Mouse (Mus musculus): ENCODE results near the gene C2cd5. TPM values are rescaled to one million over a fixed set of nuclear protein-coding genes. Genes with fewer than 3 reads are reported as not detected.

Gene C2cd5
- polyA plus RNA-seq (2014; fragmentation: Nextera tagmentation; extraction: Ambion mirVana), result 22.0 and 24.5 TPM in 2 replicates

GRCm38 (mm10) chr6:143099681-143100382, at the start of gene C2cd5:
TSS of gene C2cd5 (minus strand) at chr6:143100141.
- ATAC-seq (replicated peaks; ENCODE audit: low FRiP score, low TSS enrichment, low read depth) (peak; percentile 98), DNase-seq (ENCODE audit: low spot score) (peak; percentile 98)
- Histone ChIP-seq H3K4me3 (ENCODE audit: low read depth, low read length) (peak within 1 kb of the TSS; percentile 75), H3K9ac (ENCODE audit: low read length) (peak within 1 kb of the TSS; percentile 75), H3K4me1 (replicated peaks; ENCODE audit: control insufficient read depth, insufficient read depth, low read length) (no peaks in the 10 kb centered on the region), H3K27ac (ENCODE audit: low read depth) (peak within 1 kb of the TSS; percentile 58), H3K4me2 (ENCODE audit: low read length) (peak within 1 kb of the TSS; percentile 76), H3K36me3 (ENCODE audit: control insufficient read depth, insufficient read depth, low read length) (peaks cover 8% of the 10 kb centered on the region), H3K9me3 (ENCODE audit: control insufficient read depth, low read length) (no peaks in the 10 kb centered on the region), H3K27me3 (replicated peaks; ENCODE audit: control insufficient read depth, insufficient read depth, low read length) (no peaks in the 10 kb centered on the region)
- under 1% methylated on average over 74 of the region's 75 CpGs for WGBS

- Histone ChIP-seq H3K27me3 (replicated peaks; ENCODE audit: control insufficient read depth, insufficient read depth, low read length) (no peaks in the 10 kb centered on the region), H3K9me3 (ENCODE audit: control insufficient read depth, low read length) (no peaks in the 10 kb centered on the region), H3K4me3 (ENCODE audit: low read depth, low read length) (no peak overlapping the region), H3K9ac (ENCODE audit: low read length) (no peak overlapping the region), H3K36me3 (ENCODE audit: control insufficient read depth, insufficient read depth, low read length) (no peaks in the 10 kb centered on the region), H3K4me2 (ENCODE audit: low read length) (no peak overlapping the region), H3K4me1 (replicated peaks; ENCODE audit: control insufficient read depth, insufficient read depth, low read length) (0 out of 2 replicates have a peak, but pooled peaks cover 13% of the 10 kb centered on the region), H3K27ac (ENCODE audit: low read depth) (no peak overlapping the region)
- DNase-seq (ENCODE audit: low spot score) (no peak), ATAC-seq (replicated peaks; ENCODE audit: low FRiP score, low TSS enrichment, low read depth) (no peak)
Measured at GRCm38 (mm10) chr6:143148868-143149267, 48.9 kb upstream of the C2cd5 start.

GRCm38 (mm10) chr6:143146756-143147155, 46.8 kb upstream of the C2cd5 start:
- Histone ChIP-seq H3K27ac (ENCODE audit: low read depth) (no peak overlapping the region), H3K4me2 (ENCODE audit: low read length) (no peak overlapping the region), H3K4me1 (replicated peaks; ENCODE audit: control insufficient read depth, insufficient read depth, low read length) (0 out of 2 replicates have a peak, but pooled peaks cover 8% of the 10 kb centered on the region), H3K27me3 (replicated peaks; ENCODE audit: control insufficient read depth, insufficient read depth, low read length) (no peaks in the 10 kb centered on the region), H3K9ac (ENCODE audit: low read length) (no peak overlapping the region), H3K4me3 (ENCODE audit: low read depth, low read length) (no peak overlapping the region), H3K9me3 (ENCODE audit: control insufficient read depth, low read length) (no peaks in the 10 kb centered on the region), H3K36me3 (ENCODE audit: control insufficient read depth, insufficient read depth, low read length) (no peaks in the 10 kb centered on the region)
- no peak for ATAC-seq (replicated peaks; ENCODE audit: low FRiP score, low TSS enrichment, low read depth)
- WGBS, result 49% methylated on average over 8 of the region's 8 CpGs
- no peak for DNase-seq (ENCODE audit: low spot score)

GRCm38 (mm10) chr6:143145051-143145450, 45.1 kb upstream of the C2cd5 start:
- no peak overlapping the region for H3K4me2 ChIP-seq (ENCODE audit: low read length)
- H3K27me3 ChIP-seq (replicated peaks; ENCODE audit: control insufficient read depth, insufficient read depth, low read length), result no peaks in the 10 kb centered on the region
- 0 out of 2 replicates have a peak, but pooled peaks cover 8% of the 10 kb centered on the region for H3K4me1 ChIP-seq (replicated peaks; ENCODE audit: control insufficient read depth, insufficient read depth, low read length)
- H3K9me3 ChIP-seq (ENCODE audit: control insufficient read depth, low read length), result no peaks in the 10 kb centered on the region
- 55% methylated on average over 7 of the region's 7 CpGs for WGBS
- H3K27ac ChIP-seq (ENCODE audit: low read depth), result no peak overlapping the region
- no peak overlapping the region for H3K9ac ChIP-seq (ENCODE audit: low read length)
- no peak overlapping the region for H3K4me3 ChIP-seq (ENCODE audit: low read depth, low read length)
- ATAC-seq (replicated peaks; ENCODE audit: low FRiP score, low TSS enrichment, low read depth) (no peak), DNase-seq (ENCODE audit: low spot score) (no peak)
- no peaks in the 10 kb centered on the region for H3K36me3 ChIP-seq (ENCODE audit: control insufficient read depth, insufficient read depth, low read length)

GRCm38 (mm10) chr6:143144556-143144955, 44.6 kb upstream of the C2cd5 start:
- WGBS, result 51% methylated on average over 2 of the region's 2 CpGs
- Histone ChIP-seq H3K9me3 (ENCODE audit: control insufficient read depth, low read length) (no peaks in the 10 kb centered on the region), H3K4me3 (ENCODE audit: low read depth, low read length) (no peak overlapping the region), H3K4me1 (replicated peaks; ENCODE audit: control insufficient read depth, insufficient read depth, low read length) (0 out of 2 replicates have a peak, but pooled peaks cover 8% of the 10 kb centered on the region), H3K4me2 (ENCODE audit: low read length) (no peak overlapping the region), H3K27ac (ENCODE audit: low read depth) (no peak overlapping the region), H3K36me3 (ENCODE audit: control insufficient read depth, insufficient read depth, low read length) (no peaks in the 10 kb centered on the region), H3K27me3 (replicated peaks; ENCODE audit: control insufficient read depth, insufficient read depth, low read length) (no peaks in the 10 kb centered on the region), H3K9ac (ENCODE audit: low read length) (no peak overlapping the region)
- DNase-seq (ENCODE audit: low spot score) (no peak), ATAC-seq (replicated peaks; ENCODE audit: low FRiP score, low TSS enrichment, low read depth) (no peak)

GRCm38 (mm10) chr6:143143775-143144273, 43.9 kb upstream of the C2cd5 start:
- peak overlapping the region; percentile 14 for H3K4me3 ChIP-seq (ENCODE audit: low read depth, low read length)
- peak overlapping the region; percentile 44 for H3K4me2 ChIP-seq (ENCODE audit: low read length)
- no peak for ATAC-seq (replicated peaks; ENCODE audit: low FRiP score, low TSS enrichment, low read depth)
- no peaks in the 10 kb centered on the region for H3K9me3 ChIP-seq (ENCODE audit: control insufficient read depth, low read length)
- no peaks in the 10 kb centered on the region for H3K36me3 ChIP-seq (ENCODE audit: control insufficient read depth, insufficient read depth, low read length)
- H3K4me1 ChIP-seq (replicated peaks; ENCODE audit: control insufficient read depth, insufficient read depth, low read length), result 0 out of 2 replicates have a peak, but pooled peaks cover 8% of the 10 kb centered on the region
- no peaks in the 10 kb centered on the region for H3K27me3 ChIP-seq (replicated peaks; ENCODE audit: control insufficient read depth, insufficient read depth, low read length)
- H3K9ac ChIP-seq (ENCODE audit: low read length), result no peak overlapping the region
- DNase-seq (ENCODE audit: low spot score), result no peak
- H3K27ac ChIP-seq (ENCODE audit: low read depth), result no peak overlapping the region
- WGBS, result 19% methylated on average over 19 of the region's 19 CpGs

- Histone ChIP-seq H3K27ac (ENCODE audit: low read depth) (no peak overlapping the region), H3K9ac (ENCODE audit: low read length) (no peak overlapping the region), H3K27me3 (replicated peaks; ENCODE audit: control insufficient read depth, insufficient read depth, low read length) (no peaks in the 10 kb centered on the region), H3K4me3 (ENCODE audit: low read depth, low read length) (no peak overlapping the region), H3K9me3 (ENCODE audit: control insufficient read depth, low read length) (no peaks in the 10 kb centered on the region), H3K36me3 (ENCODE audit: control insufficient read depth, insufficient read depth, low read length) (no peaks in the 10 kb centered on the region), H3K4me2 (ENCODE audit: low read length) (peak overlapping the region; percentile 44), H3K4me1 (replicated peaks; ENCODE audit: control insufficient read depth, insufficient read depth, low read length) (0 out of 2 replicates have a peak, but pooled peaks cover 8% of the 10 kb centered on the region)
- ATAC-seq (replicated peaks; ENCODE audit: low FRiP score, low TSS enrichment, low read depth) (no peak), DNase-seq (ENCODE audit: low spot score) (no peak)
- WGBS, result 78% methylated on average over 9 of the region's 9 CpGs
Measured at GRCm38 (mm10) chr6:143143321-143143720, 43.4 kb upstream of the C2cd5 start.

- no peak for DNase-seq (ENCODE audit: low spot score)
Measured at GRCm38 (mm10) chr6:143142861-143143260, 42.9 kb upstream of the C2cd5 start.

More at GRCm38 (mm10) chr6:143142861-143143260, 42.9 kb upstream of the C2cd5 start:
- H3K4me2 ChIP-seq (ENCODE audit: low read length), result no peak overlapping the region
- H3K36me3 ChIP-seq (ENCODE audit: control insufficient read depth, insufficient read depth, low read length), result no peaks in the 10 kb centered on the region
- no peak overlapping the region for H3K9ac ChIP-seq (ENCODE audit: low read length)
- 91% methylated on average over 4 of the region's 4 CpGs for WGBS
- ATAC-seq (replicated peaks; ENCODE audit: low FRiP score, low TSS enrichment, low read depth), result no peak
- H3K9me3 ChIP-seq (ENCODE audit: control insufficient read depth, low read length), result no peaks in the 10 kb centered on the region
- H3K27me3 ChIP-seq (replicated peaks; ENCODE audit: control insufficient read depth, insufficient read depth, low read length), result no peaks in the 10 kb centered on the region
- 0 out of 2 replicates have a peak, but pooled peaks cover 8% of the 10 kb centered on the region for H3K4me1 ChIP-seq (replicated peaks; ENCODE audit: control insufficient read depth, insufficient read depth, low read length)
- H3K4me3 ChIP-seq (ENCODE audit: low read depth, low read length), result no peak overlapping the region
- no peak overlapping the region for H3K27ac ChIP-seq (ENCODE audit: low read depth)

Measured in intestine, embryonic 14.5 days (tissue).